Mouse (Mus musculus) adrenal gland, adult (tissue): Measurements from ENCODE around the gene Olfr1246.
"Not testable (repeated sequence)": the region's sequence is repeated elsewhere in the genome, so short reads cannot be mapped to it uniquely, and the experiment has no call there.

Experiments used
- DNase-seq, 2 experiments: peaks; one replicate each; pipeline ENCODE4 v3.0.0; 2022 to 2023; ENCODE audit warnings: low spot score in 1 of 2; ENCODE audit not compliant: inconsistent age in 2 of 2

The Olfr1246 gene

GRCm38 (mm10) chr2:89593057-89593456, at the start of gene Olfr1246:
Gene Olfr1246, minus strand, starts transcription at chr2:89593157.
- no peak for DNase-seq

GRCm38 (mm10) chr2:89634883-89635282, 41.9 kb upstream of the Olfr1246 start, which contains the start of gene Olfr1249:
Gene Olfr1249, minus strand, starts transcription at chr2:89634983.
- no peak for DNase-seq

GRCm38 (mm10) chr2:89618145-89618544, 25.2 kb upstream of the Olfr1246 start, which contains the start of gene Olfr1248:
Gene Olfr1248, minus strand, starts transcription at chr2:89618245.
- not testable (repeated sequence) for DNase-seq

GRCm38 (mm10) chr2:89614030-89614429, 21.1 kb upstream of the Olfr1246 start, which contains the start of gene Olfr1247:
Gene Olfr1247, minus strand, starts transcription at chr2:89614130.
- DNase-seq = no peak

GRCm38 (mm10) chr2:89578347-89578746, 14.6 kb downstream of the Olfr1246 start, which contains the start of gene Olfr1245:
Gene Olfr1245, minus strand, starts transcription at chr2:89578447.
- DNase-seq = no peak

GRCm38 (mm10) chr2:89562706-89563105, 30.3 kb downstream of the Olfr1246 start:
- not testable (repeated sequence) for DNase-seq

- no peak for DNase-seq
Measured at GRCm38 (mm10) chr2:89544516-89544915, 48.4 kb downstream of the Olfr1246 start.

GRCm38 (mm10) chr2:89539923-89540322, 53.0 kb downstream of the Olfr1246 start:
- no peak for DNase-seq
